Mouse (Mus musculus): Measurements from ENCODE around the gene Afap1l2. TPM values are rescaled to one million over a fixed set of nuclear protein-coding genes. Genes with fewer than 3 reads are reported as not detected.
A peak's percentile ranks its signal among the peaks of the same experiment; 100 is the strongest.

Gene Afap1l2
- total RNA-seq, 1 experiment from 2014 or later = 11.4 TPM

GRCm38 (mm10) chr19:57007291-57007690 is 737 bp downstream of the Afap1l2 start:
- DNase-seq = peak; percentile 60

GRCm38 (mm10) chr19:57006841-57007240 is 1.2 kb downstream of the Afap1l2 start:
- no peak for DNase-seq

- no peak for DNase-seq
Observed at GRCm38 (mm10) chr19:57005062-57005461, 3.0 kb downstream of the Afap1l2 start.

- DNase-seq = peak; percentile 24
Observed at GRCm38 (mm10) chr19:57003460-57003810, 4.6 kb downstream of the Afap1l2 start.

GRCm38 (mm10) chr19:57002741-57003459 is 5.1 kb downstream of the Afap1l2 start:
- no peak for DNase-seq

GRCm38 (mm10) chr19:57001926-57002325 is 6.1 kb downstream of the Afap1l2 start:
- no peak for DNase-seq

- no peak for DNase-seq
Observed at GRCm38 (mm10) chr19:57000592-57000991, 7.4 kb downstream of the Afap1l2 start.

GRCm38 (mm10) chr19:56999781-57000180 is 8.2 kb downstream of the Afap1l2 start:
- no peak for DNase-seq

- DNase-seq = no peak
Observed at GRCm38 (mm10) chr19:56998910-56999309, 9.1 kb downstream of the Afap1l2 start.

- no peak for DNase-seq
Observed at GRCm38 (mm10) chr19:56998331-56998730, 9.7 kb downstream of the Afap1l2 start.

- DNase-seq = peak; percentile 30
Observed at GRCm38 (mm10) chr19:56997164-56997599, 10.8 kb downstream of the Afap1l2 start.

GRCm38 (mm10) chr19:56995441-56995840 is 12.6 kb downstream of the Afap1l2 start:
- no peak for DNase-seq

- DNase-seq = peak; percentile 53
Observed at GRCm38 (mm10) chr19:56994653-56995052, 13.4 kb downstream of the Afap1l2 start.

- DNase-seq = peak; percentile 75
Observed at GRCm38 (mm10) chr19:56993763-56994162, 14.3 kb downstream of the Afap1l2 start.

GRCm38 (mm10) chr19:56992978-56993545 is 15.0 kb downstream of the Afap1l2 start:
- DNase-seq = no peak

GRCm38 (mm10) chr19:56990367-56991111 is 17.5 kb downstream of the Afap1l2 start:
- DNase-seq = peak; percentile 39

- DNase-seq = no peak
Observed at GRCm38 (mm10) chr19:56989171-56989570, 18.9 kb downstream of the Afap1l2 start.

- DNase-seq = no peak
Observed at GRCm38 (mm10) chr19:56984229-56984628, 23.8 kb downstream of the Afap1l2 start.

- DNase-seq = no peak
Observed at GRCm38 (mm10) chr19:56983757-56984156, 24.3 kb downstream of the Afap1l2 start.

- no peak for DNase-seq
Observed at GRCm38 (mm10) chr19:56981760-56982159, 26.3 kb downstream of the Afap1l2 start.

- DNase-seq = no peak
Observed at GRCm38 (mm10) chr19:56980803-56981202, 27.2 kb downstream of the Afap1l2 start.

GRCm38 (mm10) chr19:56976962-56977948 is 30.8 kb downstream of the Afap1l2 start:
- peak; percentile 29 for DNase-seq

Data from adrenal gland, postnatal 25 days (tissue).